Mouse (Mus musculus): ENCODE measurements around the gene Nfkbil1. TPM values are rescaled to one million over a fixed set of nuclear protein-coding genes. Genes with fewer than 3 reads are reported as not detected.

Gene Nfkbil1
- total RNA-seq, 4 experiments from 2014 or later, result 6.3 to 8.6 (median 8.0) TPM

DNA sequence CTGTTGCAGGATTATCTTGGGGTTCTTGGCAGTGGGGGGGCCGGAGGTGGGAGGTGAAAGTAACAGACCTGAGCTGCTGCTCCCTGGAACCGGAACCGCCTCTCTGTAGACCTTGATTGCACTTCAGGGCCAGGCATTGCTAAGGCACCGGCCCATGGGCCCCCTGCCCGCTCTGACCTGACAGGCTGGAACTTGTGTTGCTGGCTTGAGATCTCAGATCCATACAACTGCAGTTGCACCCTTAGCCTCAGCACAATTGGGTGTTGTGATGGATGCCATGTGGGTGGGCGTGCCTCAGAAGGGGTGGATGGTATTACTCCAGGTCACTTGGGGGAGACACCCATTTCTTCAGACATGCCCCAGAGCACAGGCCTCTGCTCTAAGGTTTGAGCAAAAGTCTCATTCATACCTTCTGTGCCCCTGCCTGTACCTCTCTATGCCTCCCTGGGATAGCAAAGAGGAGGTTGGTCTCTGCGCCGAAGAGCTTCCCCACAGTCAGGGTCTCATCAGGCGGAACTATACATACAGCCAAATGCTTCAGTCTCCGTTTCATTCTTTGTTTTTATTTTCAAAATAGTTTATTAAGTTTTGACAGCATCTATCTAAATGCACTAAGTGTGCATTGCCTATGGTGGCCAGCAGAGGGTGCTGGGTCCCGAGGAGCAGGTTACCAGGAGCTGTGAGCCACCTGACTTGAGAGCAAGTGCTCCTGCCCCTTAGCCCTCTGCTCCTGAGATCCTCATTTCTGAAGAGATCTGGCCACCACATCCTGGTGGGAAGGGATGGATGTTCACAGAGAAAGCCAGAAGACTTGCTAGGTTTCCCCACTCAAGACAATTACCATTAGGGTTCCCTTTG, 18.9 kb upstream of the Nfkbil1 start:
- peak in 1 of 2 experiments; percentile 52 for DNase-seq (ENCODE audit: low spot score in 2 of 2)

DNA sequence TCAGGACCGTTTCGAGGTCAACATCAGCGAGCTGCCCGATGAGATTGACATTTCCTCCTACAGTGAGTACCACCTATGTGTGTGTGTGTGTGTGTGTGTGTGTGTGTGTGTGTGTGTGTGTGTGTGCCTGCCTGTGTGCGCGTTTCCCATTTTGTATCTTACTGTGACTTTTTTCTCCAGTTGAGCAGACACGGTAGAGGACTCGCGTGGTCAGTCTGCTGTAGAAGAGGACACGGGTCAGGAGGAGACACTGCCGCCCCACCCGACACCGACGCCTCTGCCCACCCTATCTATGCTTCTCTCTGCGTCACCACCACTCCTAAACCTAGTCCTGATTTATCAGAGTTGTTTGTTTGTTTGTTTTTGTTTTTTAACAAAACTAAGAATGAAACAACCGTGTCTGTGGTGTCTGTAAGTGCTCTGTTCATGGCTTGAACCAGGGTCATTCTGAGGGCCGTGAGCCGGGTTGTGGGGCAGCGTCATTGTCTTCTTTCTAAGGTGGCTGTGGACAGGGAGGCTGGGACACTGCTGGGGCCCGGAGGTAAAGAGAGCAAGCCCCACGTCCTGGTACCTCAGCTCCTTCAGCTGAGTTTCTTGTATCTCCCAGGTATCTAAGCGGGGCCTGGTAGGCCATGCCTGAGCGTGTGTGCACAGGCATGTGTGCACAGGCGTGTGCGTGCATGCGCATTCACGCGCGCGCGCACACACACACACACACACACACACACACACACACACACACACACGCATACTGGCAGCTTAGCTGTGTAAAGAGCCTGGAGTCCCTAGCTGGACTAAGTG, 17.9 kb upstream of the Nfkbil1 start:
- DNase-seq (ENCODE audit: low spot score in 2 of 2), result no peak

DNA sequence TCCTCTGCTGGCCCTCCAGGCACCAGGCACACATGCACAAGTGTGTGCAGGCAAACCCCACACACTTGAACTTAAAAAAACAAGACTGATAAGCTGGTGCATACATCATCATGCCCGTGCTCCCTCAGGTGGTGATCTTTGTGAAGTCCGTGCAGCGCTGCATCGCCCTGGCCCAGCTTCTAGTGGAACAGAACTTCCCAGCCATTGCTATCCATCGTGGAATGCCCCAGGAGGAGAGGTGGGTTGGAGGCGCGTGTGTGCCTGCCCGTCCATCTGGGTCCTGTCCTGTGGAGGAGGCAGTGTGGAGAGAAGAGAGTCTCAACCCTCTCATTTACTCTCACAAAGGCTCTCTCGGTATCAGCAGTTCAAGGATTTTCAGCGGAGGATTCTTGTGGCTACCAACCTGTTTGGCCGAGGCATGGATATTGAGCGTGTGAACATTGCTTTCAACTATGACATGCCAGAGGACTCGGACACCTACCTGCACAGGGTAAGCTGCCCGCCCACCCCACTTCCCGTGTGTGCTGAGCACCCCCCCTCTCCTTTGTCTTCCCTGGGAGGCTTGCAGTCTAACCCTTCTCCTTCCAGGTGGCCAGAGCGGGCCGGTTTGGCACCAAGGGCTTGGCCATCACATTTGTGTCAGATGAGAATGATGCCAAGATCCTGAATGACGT, 17.2 kb upstream of the Nfkbil1 start:
- no peak for DNase-seq (ENCODE audit: low spot score in 2 of 2)

- no peak for DNase-seq (ENCODE audit: low spot score in 2 of 2)
These were observed 16.4 kb upstream of the Nfkbil1 start for GRCm38 (mm10) chr17:35251981-35252380.

DNA sequence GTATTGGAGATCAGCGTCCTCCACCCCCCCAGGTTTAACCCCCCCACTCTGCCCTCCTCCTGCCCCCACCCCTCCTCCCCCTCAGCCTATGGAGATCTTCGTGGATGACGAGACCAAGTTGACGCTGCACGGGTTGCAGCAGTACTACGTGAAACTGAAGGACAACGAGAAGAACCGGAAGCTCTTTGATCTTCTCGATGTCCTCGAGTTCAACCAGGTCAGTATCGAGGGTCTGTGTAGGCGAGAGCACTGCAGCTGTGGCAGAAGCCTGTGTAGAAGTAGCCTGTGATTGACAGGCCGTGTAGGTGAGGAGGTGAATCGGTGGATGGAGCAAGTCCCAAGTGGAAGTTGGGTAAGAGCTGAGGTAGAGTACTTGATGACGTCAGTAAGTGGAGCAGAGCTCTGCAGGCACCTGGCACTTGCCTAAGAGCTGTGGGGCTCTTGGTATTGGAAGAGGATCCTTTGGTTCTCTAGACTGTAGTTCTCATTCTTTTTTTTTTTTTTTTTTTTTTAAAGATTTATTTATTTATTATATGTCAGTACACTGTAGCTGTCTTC, 15.6 kb upstream of the Nfkbil1 start:
- no peak for DNase-seq (ENCODE audit: low spot score in 2 of 2)

DNA sequence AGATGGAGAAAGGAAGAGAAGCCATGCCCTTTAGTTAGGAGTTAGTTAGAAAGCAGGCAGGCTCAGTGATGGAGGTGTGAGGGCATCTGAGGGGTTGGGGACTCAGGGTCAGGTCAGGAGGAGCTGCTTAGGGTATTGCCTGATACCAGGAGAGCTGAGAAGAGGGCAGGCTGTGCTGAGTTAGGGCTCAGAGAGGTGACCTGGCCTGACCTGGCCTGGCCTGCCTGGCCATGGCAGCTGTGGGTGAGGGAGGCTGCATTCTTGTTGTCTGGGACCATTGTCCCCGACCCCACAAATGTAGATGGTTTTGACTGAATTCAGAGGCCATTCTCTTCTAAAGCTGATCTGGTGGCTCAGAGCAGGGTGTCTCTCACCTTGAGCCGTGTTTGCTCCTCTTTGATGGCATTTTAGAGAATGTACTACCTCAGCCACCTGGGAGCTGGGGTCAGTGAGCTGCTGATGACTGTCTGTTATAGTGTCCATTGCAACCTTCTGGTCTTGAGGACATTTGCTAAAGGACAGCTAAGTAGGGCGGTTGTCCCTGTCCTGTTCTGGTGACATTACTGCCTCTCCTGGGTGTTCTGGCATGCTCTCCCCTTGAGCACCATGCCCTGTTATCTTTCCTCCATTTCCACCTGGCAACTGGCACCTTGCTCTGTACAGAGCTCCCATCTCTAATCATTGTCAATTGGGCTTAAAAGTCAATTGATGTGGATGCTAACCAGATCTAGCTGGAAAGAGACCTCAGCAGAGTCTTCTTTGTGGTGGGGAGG, 14.9 kb upstream of the Nfkbil1 start:
- no peak for DNase-seq (ENCODE audit: low spot score in 2 of 2)

DNA sequence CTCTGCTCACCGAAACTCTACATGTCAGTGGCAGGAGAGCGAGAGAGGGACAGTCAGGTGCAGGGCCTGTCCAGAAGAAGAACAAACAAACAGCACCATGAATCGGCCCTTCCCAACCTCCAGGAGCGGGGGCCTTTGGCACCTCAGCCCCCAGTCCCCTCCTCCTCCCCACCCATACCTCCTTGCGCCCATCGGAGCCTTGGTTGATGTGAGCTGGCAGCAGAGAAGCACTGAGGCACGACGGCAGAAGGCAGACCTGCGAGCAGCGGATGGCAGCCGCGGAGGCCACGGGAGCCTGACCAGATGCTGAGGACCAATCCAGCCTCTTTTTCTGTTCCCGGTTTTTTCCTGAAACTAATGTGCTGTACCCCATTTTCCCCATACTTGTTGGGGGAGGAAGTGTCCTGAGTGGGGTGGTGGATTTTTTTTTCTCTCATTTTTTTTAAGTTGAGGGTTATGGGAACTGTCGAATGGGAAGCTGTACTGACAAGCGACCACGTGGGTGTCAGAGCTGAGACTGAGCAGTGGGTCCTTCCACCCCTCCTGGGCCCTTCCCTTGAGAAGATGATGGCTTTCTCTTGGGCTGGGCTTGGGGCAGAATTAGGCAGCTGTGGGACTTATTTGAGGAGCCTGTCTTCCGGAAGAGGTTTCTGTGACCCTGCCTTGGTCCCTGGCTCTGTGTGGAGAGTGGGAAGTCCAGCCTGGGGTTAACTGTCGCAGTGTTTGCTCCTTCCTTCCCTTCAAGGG, 14.0 kb upstream of the Nfkbil1 start:
- no peak for DNase-seq (ENCODE audit: low spot score in 2 of 2)

DNA sequence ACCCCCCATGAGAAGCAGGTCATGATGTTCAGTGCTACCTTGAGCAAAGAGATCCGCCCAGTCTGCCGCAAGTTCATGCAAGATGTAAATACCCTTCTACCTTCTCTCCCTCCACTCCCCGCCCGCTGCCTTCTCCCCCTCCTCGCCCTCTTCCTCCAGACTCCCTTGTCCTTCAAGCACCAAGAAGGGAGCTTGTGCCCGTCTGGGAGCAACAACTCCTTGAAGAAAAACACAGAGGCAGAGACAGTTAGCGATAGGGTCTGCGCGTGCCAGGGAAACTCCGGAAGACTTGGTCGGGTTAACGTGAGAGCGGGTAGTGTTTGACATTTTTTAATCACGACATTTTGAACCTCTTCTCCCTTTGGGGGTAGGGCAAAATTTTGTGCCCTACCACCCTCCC, 13.4 kb upstream of the Nfkbil1 start:
- DNase-seq (ENCODE audit: low spot score in 2 of 2), result no peak

DNA sequence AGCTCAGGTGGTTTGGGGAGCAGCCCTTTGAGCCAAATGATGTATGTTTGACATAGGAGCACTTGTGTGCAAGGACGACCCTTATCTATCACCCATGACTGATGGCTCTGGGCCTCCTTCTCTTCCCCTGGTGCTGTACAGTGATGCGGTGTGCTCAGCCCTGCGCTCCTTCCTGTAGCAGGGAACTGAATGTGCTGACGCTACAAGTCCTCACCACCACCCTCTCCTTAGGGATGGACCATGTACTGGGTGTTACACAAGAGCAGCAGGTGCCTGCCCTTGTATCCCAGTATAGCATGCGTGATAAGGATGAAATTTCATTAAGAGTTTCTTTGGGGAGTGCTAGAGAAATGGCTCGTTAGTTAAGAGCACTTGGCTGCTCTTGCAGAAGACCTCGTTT, 11.6 kb upstream of the Nfkbil1 start:
- no peak for DNase-seq (ENCODE audit: low spot score in 2 of 2)

DNA sequence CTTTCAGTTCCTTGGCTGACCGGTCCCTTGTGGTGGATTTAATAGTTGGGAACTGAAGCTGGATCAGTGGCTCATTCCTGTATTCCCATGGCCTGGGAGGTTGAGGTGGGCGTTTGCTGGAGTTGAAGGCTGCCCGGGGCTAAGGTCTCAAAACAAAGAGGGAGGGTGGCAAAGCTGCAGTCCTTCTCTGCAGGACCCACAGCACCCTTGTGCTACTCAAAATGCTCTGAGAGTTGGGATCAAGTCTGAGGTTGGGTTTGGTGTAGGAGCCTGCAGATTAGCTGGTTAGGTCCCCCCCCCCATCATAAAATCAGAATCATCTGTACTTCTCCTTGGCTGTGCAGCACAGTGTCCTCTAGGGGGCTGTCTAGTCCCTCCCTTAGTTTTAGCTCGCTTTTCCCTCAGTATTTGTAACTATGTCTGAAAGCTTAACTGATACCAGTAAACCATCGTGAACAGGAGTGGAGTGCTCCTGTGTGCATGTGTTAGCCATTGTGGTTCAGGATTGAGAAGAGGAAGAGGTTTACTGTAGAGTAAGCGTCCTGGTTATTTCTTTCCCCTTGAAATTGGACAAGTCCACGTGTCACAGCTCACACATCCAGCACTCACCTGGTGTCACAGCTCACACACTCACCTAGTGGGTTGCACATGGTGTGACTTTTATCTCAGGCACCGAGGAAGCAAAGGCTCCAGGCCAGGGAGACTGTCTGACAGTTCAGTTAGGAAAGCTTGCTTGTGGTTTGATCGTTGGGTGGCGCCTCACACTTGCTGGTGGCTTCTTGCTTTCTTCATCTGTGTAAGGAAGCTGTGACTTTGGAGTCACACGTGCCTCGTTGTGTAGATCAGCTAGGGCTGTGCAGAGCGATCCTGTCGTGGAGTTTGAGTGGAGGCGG, 10.4 kb upstream of the Nfkbil1 start:
- DNase-seq (ENCODE audit: low spot score in 2 of 2), result no peak

GRCm38 (mm10) chr17:35244999-35245398, 9.4 kb upstream of the Nfkbil1 start:
- no peak for DNase-seq (ENCODE audit: low spot score in 2 of 2)

GRCm38 (mm10) chr17:35243086-35243485, 7.5 kb upstream of the Nfkbil1 start:
- DNase-seq (ENCODE audit: low spot score in 2 of 2), result peak in 1 of 2 experiments; percentile 46

GRCm38 (mm10) chr17:35242015-35242941, 6.7 kb upstream of the Nfkbil1 start:
- DNase-seq (ENCODE audit: low spot score in 2 of 2), result no peak

DNA sequence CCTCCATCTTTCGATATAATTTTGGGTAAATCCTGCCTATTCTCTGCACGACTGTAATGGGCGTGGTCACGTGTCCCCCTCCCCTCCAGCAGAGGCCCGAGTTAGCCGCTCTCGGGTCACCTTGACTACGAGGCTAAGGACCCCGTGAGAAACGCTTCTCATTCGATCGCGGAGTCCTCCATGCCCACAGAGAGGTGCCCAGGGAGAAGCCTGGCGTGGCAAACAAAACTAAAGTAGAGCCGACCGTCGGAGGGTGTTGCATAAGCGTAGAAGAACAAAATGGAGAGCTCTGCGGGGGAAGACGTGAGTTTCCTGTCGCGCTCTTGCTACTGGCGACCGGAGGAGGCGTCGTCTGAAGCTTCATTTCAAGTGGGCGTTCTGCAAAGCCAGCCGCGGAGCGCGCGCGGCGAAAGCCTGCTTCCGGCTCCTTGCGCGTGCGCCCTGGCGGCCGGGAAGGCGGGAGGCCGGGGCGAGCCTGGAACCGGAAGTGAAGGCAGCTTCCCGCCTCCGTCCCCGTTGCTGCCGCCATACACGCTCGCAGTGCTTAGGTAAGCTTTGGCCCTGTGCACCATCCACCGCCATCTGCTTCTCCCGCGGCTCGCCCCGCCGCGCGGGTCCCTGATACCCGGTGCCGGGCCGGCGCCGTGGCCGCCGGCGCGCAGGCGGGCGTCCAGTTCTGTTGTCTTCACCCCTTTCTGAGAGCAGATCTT, 5.9 kb upstream of the Nfkbil1 start, which contains the start of gene Ddx39b:
Gene Ddx39b, plus strand, starts transcription at position 442 of the 710 bp plus-strand sequence.
- peak; percentile 92 to 96 for DNase-seq (ENCODE audit: low spot score in 2 of 2)

- DNase-seq (ENCODE audit: low spot score in 2 of 2), result no peak
These were observed 5.1 kb upstream of the Nfkbil1 start for GRCm38 (mm10) chr17:35240384-35241304.

DNA sequence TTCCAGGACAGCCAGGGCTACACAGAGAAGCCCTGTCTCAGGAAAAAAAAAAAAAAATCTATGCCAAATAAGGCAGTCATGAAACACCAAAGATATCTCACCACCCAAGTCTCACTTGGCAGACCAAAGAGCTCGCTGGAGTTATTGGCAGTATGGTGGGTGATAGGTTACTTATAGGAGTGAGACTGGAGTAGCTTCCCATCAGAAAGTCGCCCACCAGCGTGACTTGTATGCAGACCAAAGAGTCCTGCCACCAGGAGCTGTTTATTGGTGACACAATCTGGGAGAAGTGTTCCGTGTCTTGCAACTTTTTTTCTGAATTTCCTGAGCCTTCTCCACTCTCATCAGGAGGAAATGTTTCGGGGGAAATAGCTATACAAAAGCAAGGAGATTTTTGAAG, 4.1 kb upstream of the Nfkbil1 start:
- no peak for DNase-seq (ENCODE audit: low spot score in 2 of 2)
